Mouse (Mus musculus) hindbrain, postnatal 0 days (tissue): ENCODE data around the gene Dynlrb1. TPM values are rescaled to one million over a fixed set of nuclear protein-coding genes. Genes with fewer than 3 reads are reported as not detected.

ENCODE experiments used
- ATAC-seq: fragments of 200-750 bp; cut with Nextera tagmentation; 2 replicates; pipeline ENCODE4 v1.8.0; 2017; ENCODE audit warnings: mild to moderate bottlenecking, moderate TSS enrichment, moderate library complexity
- DNase-seq: peaks from one replicate; pipeline ENCODE4 v3.0.0-alpha.2; 2015; ENCODE audit warnings: low spot score
- H3K27ac ChIP-seq: fragments of 300-500 bp; sonication (generic); 2 replicates; pipeline ENCODE4 v1.5.1; 2014; ENCODE audit warnings: mild to moderate bottlenecking
- H3K27me3 ChIP-seq: fragments of 300-500 bp; sonication (generic); 2 replicates; pipeline ENCODE4 v1.6.1; 2014; ENCODE audit warnings: low read length, mixed read lengths; ENCODE audit not compliant: insufficient read depth
- H3K36me3 ChIP-seq: fragments of 300-500 bp; sonication (generic); 2 replicates; pipeline ENCODE4 v1.6.1; 2014; ENCODE audit warnings: low read length, mixed read lengths; ENCODE audit not compliant: insufficient read depth
- H3K4me1 ChIP-seq: fragments of 300-500 bp; sonication (generic); 2 replicates; pipeline ENCODE4 v1.6.1; 2014; ENCODE audit warnings: antibody characterized with exemption, low read length, mixed read lengths; ENCODE audit not compliant: insufficient read depth
- H3K4me2 ChIP-seq: fragments of 300-500 bp; sonication (generic); 2 replicates; pipeline ENCODE4 v1.6.1; 2014; ENCODE audit warnings: low read depth, mild to moderate bottlenecking, low read length, moderate library complexity, mixed read lengths
- H3K4me3 ChIP-seq: fragments of 300-500 bp; sonication (generic); 2 replicates; pipeline ENCODE4 v1.5.1; 2014; ENCODE audit warnings: low read length
- H3K9ac ChIP-seq: fragments of 300-500 bp; sonication (generic); replicated peaks from 2 replicates; pipeline ENCODE4 v1.6.1; 2014; ENCODE audit warnings: mild to moderate bottlenecking, low read length, moderate library complexity, mixed read lengths
- H3K9me3 ChIP-seq: fragments of 300-500 bp; sonication (generic); 2 replicates; pipeline ENCODE4 v1.6.1; 2016; ENCODE audit warnings: low read length, mixed read lengths
- CTCF ChIP-seq: IDR thresholded peaks from 2 replicates; pipeline ENCODE4 v1.5.1; 2016; ENCODE audit warnings: antibody characterized with exemption, control low read depth, low read depth
- WGBS: fragments of 180-500 bp; shearing (Covaris S2); extraction: QIAGEN DNeasy Blood & Tissue Kit; methylation state at CpG from one replicate; pipeline ENCODE4 v1.1.7; 2014; 5-methylcytosine and 5-hydroxymethylcytosine counted together
- polyA plus RNA-seq: library from polyadenylated mRNA; unstranded; fragments of >200 nt; fragmentation: Nextera tagmentation; extraction: Ambion mirVana; gene quantifications from 2 replicates; pipeline ENCODE4 v1.2.1, GENCODE M21; 2015
- total RNA-seq: library from RNA; depleted of rRNA; stranded (reverse); fragments of >200 nt; gene quantifications from 2 replicates; pipeline ENCODE4 v1.2.3, GENCODE M21; 2014; rRNA removed

The Dynlrb1 gene
- total RNA-seq: 264 and 266 TPM in 2 replicates
- polyA plus RNA-seq: 725 and 778 TPM in 2 replicates

DNA sequence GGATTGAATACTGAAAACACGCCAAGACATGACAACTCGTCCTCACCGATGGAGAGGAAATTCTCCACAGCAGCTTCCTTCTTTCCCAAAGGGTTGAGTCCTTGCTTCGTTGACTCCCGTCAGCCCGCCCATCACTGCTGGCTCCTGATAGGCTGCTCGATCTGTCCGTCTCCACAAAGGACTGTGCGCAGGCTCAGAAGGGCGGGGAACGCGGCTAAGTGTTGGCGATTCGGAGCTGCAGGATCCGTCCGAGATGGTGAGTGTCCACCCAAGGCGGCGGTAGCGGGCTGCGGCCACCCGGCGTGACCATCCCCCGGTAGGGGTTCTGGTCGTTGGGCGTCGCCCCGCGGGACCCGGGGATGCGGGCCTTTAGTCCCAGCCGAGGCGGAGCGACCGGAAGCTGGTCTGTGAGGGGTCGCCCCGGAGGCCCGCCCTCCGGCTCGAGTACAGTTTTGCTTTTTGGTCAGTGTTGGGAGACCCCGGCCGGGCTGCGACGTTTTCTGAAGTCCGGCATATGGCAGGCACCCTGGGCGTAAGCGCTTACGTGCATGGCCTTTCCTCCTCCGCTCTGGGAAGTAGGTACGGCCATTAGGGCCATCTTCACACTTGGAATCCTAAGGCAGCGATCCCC is at the start of gene Dynlrb1:
Gene Dynlrb1 (plus strand): TSS at position 172 of the 631 bp plus-strand sequence.
- H3K36me3 ChIP-seq: no peaks in the 10 kb centered on the region
- H3K4me2 ChIP-seq: peak within 1 kb of the TSS; percentile 71
- DNase-seq (peak; percentile 98), ATAC-seq (peak; percentile 100)
- H3K9ac ChIP-seq: peak within 1 kb of the TSS; percentile 86
- H3K27me3 ChIP-seq: no peaks in the 10 kb centered on the region
- no peaks in the 10 kb centered on the region for H3K9me3 ChIP-seq
- H3K27ac ChIP-seq: peak within 1 kb of the TSS; percentile 88
- TF ChIP-seq CTCF: peak; percentile 37; the same call in 1 of the 2 replicates
- H3K4me3 ChIP-seq: peak within 1 kb of the TSS; percentile 72
- WGBS: under 1% methylated on average over 50 of the region's 50 CpGs
- peaks cover 15% of the 10 kb centered on the region for H3K4me1 ChIP-seq

DNA sequence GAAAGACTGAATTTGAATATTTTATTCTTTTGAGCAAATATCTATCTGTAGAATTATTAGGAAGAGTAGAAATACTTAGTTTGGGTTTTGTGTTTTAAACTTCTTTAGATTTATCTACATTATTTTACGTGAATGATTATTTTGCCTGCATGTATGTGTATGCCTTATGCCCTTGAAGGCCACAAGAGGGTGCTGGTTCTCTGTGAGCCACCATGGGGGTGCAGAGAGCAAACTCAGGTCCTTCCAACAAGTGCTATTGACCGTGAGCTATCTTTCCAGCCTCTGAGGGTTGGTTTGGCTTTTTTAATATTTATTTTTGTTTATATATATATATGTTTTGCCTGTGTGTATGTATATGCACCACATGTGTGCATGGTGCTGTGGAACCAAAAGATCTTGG is 28.9 kb upstream of the Dynlrb1 start:
- H3K4me1 ChIP-seq: no peaks in the 10 kb centered on the region
- no peak overlapping the region for H3K9ac ChIP-seq
- peaks cover 31% of the 10 kb centered on the region for H3K36me3 ChIP-seq
- no peak overlapping the region for H3K4me3 ChIP-seq
- H3K9me3 ChIP-seq: no peaks in the 10 kb centered on the region
- WGBS: 74% methylated on average over 2 of the region's 2 CpGs
- no peak overlapping the region for H3K27ac ChIP-seq
- peak; percentile 74 for TF ChIP-seq CTCF
- no peak overlapping the region for H3K4me2 ChIP-seq
- H3K27me3 ChIP-seq: no peaks in the 10 kb centered on the region
- ATAC-seq (no peak), DNase-seq (peak; percentile 43)

DNA sequence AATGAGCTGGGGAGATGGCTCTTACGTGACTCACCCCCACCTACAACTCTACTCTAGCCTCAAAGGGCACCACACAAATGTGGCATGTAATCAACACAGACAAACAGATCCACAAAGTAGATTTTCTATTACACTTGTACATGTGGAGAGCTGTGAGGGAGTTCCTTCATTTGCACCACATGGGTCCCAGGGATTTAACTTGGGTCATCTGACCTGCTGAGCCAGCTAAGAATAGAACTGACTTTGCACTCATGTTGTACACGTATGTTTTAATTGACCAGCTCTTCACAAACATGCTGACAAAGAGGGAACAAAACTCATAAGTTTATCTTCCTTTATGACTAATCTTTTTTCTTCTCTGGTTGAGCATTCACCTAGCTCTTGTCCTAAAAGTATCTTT is 13.2 kb upstream of the Dynlrb1 start:
- no peak for ATAC-seq
- H3K4me2 ChIP-seq: no peak overlapping the region
- no peaks in the 10 kb centered on the region for H3K27me3 ChIP-seq
- H3K27ac ChIP-seq: no peak overlapping the region
- H3K9ac ChIP-seq: no peak overlapping the region
- WGBS: 84% methylated on average over 2 of the region's 2 CpGs
- peaks cover 58% of the 10 kb centered on the region for H3K36me3 ChIP-seq
- no peak overlapping the region for H3K4me3 ChIP-seq
- no peak for DNase-seq
- H3K9me3 ChIP-seq: no peaks in the 10 kb centered on the region
- no peaks in the 10 kb centered on the region for H3K4me1 ChIP-seq
- no peak for TF ChIP-seq CTCF

DNA sequence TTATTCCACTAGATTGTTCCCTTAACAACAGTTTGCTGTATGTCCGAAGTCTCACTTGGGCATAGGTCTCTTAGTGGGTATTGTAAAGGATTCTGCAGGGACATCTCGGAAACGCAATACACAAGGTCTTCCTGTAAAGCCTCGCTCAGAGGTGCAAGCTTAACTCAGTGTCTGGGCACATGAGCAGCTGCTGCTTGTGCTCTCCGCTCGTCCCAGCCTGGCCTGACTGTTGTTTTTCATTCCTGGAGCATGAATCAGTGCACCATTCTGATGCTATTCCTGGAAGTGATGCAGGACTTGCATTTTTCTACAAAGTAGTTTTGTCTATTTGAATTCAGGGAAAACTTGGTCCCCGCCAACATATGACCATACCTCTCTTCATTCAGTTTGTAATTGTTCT is 11.6 kb upstream of the Dynlrb1 start:
- peaks cover 53% of the 10 kb centered on the region for H3K36me3 ChIP-seq
- WGBS: 89% methylated on average over 7 of the region's 7 CpGs

DNA sequence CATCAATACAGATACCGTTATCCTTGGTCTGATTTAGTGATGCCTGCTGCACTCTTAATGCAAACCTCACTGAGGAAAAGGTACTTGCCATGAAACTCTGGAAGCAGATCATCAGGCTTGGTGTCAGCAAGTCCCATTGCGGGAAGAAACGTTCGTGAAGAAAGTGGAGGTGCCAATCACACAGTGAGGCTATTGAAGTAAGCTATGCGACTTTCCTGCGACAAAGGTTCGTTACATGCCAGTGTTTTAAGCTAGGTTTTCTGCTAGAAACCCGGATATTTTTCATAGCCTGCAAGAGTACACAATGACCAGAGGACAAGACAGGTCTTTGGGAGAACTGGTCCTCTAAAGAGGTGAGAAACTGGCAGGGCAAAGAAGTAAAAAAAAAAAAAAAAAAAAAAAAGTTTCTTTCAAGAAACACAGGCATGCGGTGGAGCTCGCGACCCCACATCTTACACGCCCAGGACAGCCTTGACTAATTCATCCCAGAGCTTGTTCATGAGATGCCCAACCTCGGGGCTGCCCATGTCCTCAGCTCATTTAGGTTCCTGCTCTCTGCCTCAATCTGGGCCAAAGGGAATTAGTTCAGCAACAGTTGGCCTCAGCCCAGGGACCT is 479 bp upstream of the Dynlrb1 start:
- peak overlapping the region; percentile 72 for H3K4me3 ChIP-seq
- TF ChIP-seq CTCF: no peak
- peak overlapping the region; percentile 88 for H3K27ac ChIP-seq
- peak; percentile 14 for DNase-seq
- peaks cover 15% of the 10 kb centered on the region for H3K4me1 ChIP-seq
- H3K27me3 ChIP-seq: no peaks in the 10 kb centered on the region
- H3K9me3 ChIP-seq: no peaks in the 10 kb centered on the region
- ATAC-seq: peak; percentile 93
- H3K36me3 ChIP-seq: no peaks in the 10 kb centered on the region
- 4% methylated on average over 13 of the region's 13 CpGs for WGBS
- peak overlapping the region; percentile 86 for H3K9ac ChIP-seq
- peak overlapping the region; percentile 71 for H3K4me2 ChIP-seq

More for the DNA sequence above, 11.6 kb upstream of the Dynlrb1 start:
- no peaks in the 10 kb centered on the region for H3K27me3 ChIP-seq
- no peak for DNase-seq
- no peak for TF ChIP-seq CTCF
- H3K9me3 ChIP-seq: no peaks in the 10 kb centered on the region
- no peaks in the 10 kb centered on the region for H3K4me1 ChIP-seq
- H3K27ac ChIP-seq: no peak overlapping the region
- H3K4me3 ChIP-seq: no peak overlapping the region
- no peak overlapping the region for H3K4me2 ChIP-seq
- no peak for ATAC-seq
- H3K9ac ChIP-seq: no peak overlapping the region

DNA sequence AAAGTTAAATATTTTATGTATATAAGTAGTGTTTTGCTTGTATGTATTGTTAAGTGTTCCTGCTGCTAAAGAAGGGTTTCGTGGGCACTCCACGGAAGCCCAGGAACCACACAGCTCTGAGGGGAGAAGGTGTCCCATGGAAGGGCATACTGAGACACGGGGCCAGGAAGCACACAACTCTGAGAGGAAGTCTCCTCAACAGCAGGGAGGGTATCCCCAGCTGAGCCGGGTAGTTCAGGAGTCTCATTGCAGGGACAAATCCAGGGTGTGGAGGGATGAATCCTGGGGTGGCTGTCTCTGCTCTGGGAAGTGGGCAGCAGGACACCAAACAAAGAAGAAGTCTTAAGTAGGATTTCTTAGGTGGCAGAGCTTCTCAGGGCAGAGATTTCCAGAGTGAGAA is 943 bp downstream of the Dynlrb1 start:
- no peaks in the 10 kb centered on the region for H3K9me3 ChIP-seq
- H3K4me2 ChIP-seq: peak overlapping the region; percentile 71
- no peak for ATAC-seq
- H3K36me3 ChIP-seq: no peaks in the 10 kb centered on the region
- 18% methylated on average over 4 of the region's 4 CpGs for WGBS
- H3K27me3 ChIP-seq: no peaks in the 10 kb centered on the region
- TF ChIP-seq CTCF: no peak
- peak overlapping the region; percentile 86 for H3K9ac ChIP-seq
- H3K4me3 ChIP-seq: peak overlapping the region; percentile 72
- DNase-seq: no peak
- peaks cover 15% of the 10 kb centered on the region for H3K4me1 ChIP-seq
- peak overlapping the region; percentile 88 for H3K27ac ChIP-seq

DNA sequence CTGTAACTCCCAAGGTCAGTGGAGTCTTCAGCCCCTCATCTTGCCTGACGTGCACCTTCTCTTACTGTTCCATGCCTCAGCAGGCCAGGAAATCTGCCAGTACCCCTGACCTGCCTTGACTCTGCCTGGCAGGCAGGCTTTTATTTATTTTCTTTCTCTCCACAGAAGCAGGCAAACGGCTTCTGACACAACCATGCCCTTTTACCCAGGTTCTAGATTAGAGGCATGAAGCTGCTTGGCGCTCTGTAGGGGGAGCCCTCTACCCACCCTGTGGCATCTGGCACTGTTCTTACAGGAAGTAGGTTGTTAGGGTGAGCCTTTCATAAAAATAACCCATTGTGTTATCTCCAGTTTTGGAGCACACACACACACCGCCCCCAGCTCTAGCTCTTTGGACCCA is 4.6 kb downstream of the Dynlrb1 start:
- 77% methylated on average over 4 of the region's 4 CpGs for WGBS
- H3K4me1 ChIP-seq: peaks cover 15% of the 10 kb centered on the region
- H3K27me3 ChIP-seq: no peaks in the 10 kb centered on the region
- H3K9me3 ChIP-seq: no peaks in the 10 kb centered on the region
- H3K4me2 ChIP-seq: no peak overlapping the region
- H3K4me3 ChIP-seq: no peak overlapping the region
- 0 out of 2 replicates have a peak, but pooled peaks have one; percentile 21 for TF ChIP-seq CTCF
- H3K9ac ChIP-seq: no peak overlapping the region
- H3K36me3 ChIP-seq: peaks cover 17% of the 10 kb centered on the region
- no peak for DNase-seq
- no peak overlapping the region for H3K27ac ChIP-seq
- no peak for ATAC-seq
